Mouse (Mus musculus) left cerebral cortex, postnatal 36 days (tissue): Measurements from ENCODE around the gene Cnot1. TPM values are rescaled to one million over a fixed set of nuclear protein-coding genes. Genes with fewer than 3 reads are reported as not detected.

Source experiments
- microRNA-seq: library from miRNA; unstranded; fragments of <30 nt; microRNA quantifications from one replicate; pipeline ENCODE4 v1.2.0, GENCODE M21; 2022
- total RNA-seq, 2 experiments: library from RNA; stranded (reverse); gene quantifications; 2 replicates each; pipeline ENCODE4 v1.2.3; 2021

Gene Cnot1
- total RNA-seq, 2 experiments from 2014 or later = 115 to 131 TPM

Small RNAs within 50 kb of the gene (microRNA-seq; reads per million reads assigned to microRNA genes)
- gene Mir7073 = 4.6 reads per million, percentile 14 among the genes with 10 or more reads in this experiment

Other genes starting within 250 kb of the Cnot1 start
- under 1 TPM in 1 of 2 experiments, not detected in 1; 0.27 TPM for gene Prss54, start 231.1 kb downstream of the Cnot1 start, total RNA-seq
- gene Gins3, start 174.0 kb downstream of the Cnot1 start, total RNA-seq = 1 to 10 TPM; 2.5 to 2.7 TPM
- 1,000 to 10,000 TPM; 1,722 to 1,837 TPM for gene Ndrg4, start 130.5 kb downstream of the Cnot1 start, total RNA-seq
- 10 to 100 TPM; 16.5 to 19.7 TPM for gene Setd6, start 91.6 kb downstream of the Cnot1 start, total RNA-seq
- gene Sap18b, start 17.9 kb upstream of the Cnot1 start, total RNA-seq = 10 to 100 TPM; 86.8 to 94.0 TPM
- 10 to 100 TPM; 24.4 to 30.5 TPM for gene Slc38a7, start 46.1 kb upstream of the Cnot1 start, total RNA-seq
- gene Got2, start 81.1 kb upstream of the Cnot1 start, total RNA-seq = 100 to 1,000 TPM; 211 to 254 TPM